Mouse (Mus musculus): ENCODE measurements around the gene Sft2d1.

- TF ChIP-seq POLR2A (IDR thresholded peaks at IDR 0.05; ENCODE audit: insufficient read depth, low read depth, low read length) (no peak), CTCF (IDR thresholded peaks at IDR 0.05; ENCODE audit: insufficient read depth, low read depth, low read length) (no peak)
Observed at GRCm38 (mm10) chr17:8368570-8368969, 57.7 kb downstream of the Sft2d1 start.

Measured in olfactory bulb, adult 2 months (tissue).